Mouse (Mus musculus): ENCODE data around the gene Rimbp2.

GRCm38 (mm10) chr5:128925073-128925472 lies 28.2 kb downstream of the Rimbp2 start:
- TF ChIP-seq CTCF (IDR thresholded peaks at IDR 0.05; ENCODE audit: insufficient read depth, low read length): no peak
- TF ChIP-seq POLR2A (IDR thresholded peaks at IDR 0.05; ENCODE audit: borderline replicate concordance, extremely low read depth, low read depth, low read length): no peak

Measured in lung, adult 2 months (tissue).